Mouse (Mus musculus) cerebral cortex, adult 2 months (tissue): ENCODE data around the gene Syt3.

ENCODE experiments used
- WGBS: fragments of 180-500 bp; shearing (Covaris S2); methylation state at CpG from one replicate; pipeline ENCODE4 v1.1.7; 2018; 5-methylcytosine and 5-hydroxymethylcytosine counted together

Syt3 gene

GRCm38 (mm10) chr7:44383980-44384715, at the start of gene Syt3:
Syt3 (plus strand) TSS chr7:44384102.
- under 1% methylated on average over 30 of the region's 33 CpGs for WGBS

GRCm38 (mm10) chr7:44334139-44334538, 49.8 kb upstream of the Syt3 start:
- WGBS: 41% methylated on average over 14 of the region's 14 CpGs

DNA sequence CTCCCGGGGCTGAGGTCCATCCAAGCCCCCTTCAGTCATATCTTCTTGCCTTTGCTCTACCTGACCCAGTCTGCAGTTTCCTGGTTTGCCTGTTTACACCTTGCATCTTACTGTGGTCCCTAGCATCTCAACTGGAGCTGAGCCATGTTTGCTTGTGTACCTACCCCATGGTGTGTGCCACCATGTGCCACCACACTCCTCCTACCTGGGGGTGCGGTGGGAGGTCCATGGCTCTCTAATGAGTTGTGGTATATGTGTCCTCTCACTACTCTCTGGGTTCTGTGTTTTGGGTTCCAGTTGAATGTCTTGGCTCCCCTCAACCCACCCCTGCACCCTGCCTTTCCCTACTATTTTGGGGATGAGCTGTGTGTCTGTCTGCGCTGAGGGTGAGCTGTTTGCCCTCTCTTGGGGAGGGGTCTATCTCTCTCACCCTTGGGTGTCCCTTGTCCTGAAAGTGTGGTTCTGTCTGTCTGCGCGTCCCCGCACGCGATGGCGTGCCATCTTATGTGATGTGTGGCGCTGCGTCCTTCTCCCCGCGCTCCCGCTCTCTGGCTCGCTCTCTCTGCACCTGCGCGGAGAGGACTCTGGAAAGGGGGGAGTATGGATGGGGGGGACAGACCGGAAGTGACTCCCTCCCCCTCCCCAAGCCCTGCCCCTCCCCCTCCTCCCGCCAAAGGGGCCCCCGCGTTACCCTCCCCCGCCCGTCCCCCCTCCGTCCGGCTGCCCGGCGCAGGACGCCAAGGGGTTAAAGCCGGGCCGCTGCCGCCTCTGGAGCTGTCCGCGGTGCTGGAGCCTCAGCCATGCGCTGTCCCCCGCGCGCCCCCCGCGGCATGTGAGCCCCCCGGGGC, 48.6 kb upstream of the Syt3 start:
- WGBS: 3% methylated on average over 34 of the region's 40 CpGs

- 1% methylated on average over 49 of the region's 54 CpGs for WGBS
Observed at GRCm38 (mm10) chr7:44336046-44337021, 47.6 kb upstream of the Syt3 start.

DNA sequence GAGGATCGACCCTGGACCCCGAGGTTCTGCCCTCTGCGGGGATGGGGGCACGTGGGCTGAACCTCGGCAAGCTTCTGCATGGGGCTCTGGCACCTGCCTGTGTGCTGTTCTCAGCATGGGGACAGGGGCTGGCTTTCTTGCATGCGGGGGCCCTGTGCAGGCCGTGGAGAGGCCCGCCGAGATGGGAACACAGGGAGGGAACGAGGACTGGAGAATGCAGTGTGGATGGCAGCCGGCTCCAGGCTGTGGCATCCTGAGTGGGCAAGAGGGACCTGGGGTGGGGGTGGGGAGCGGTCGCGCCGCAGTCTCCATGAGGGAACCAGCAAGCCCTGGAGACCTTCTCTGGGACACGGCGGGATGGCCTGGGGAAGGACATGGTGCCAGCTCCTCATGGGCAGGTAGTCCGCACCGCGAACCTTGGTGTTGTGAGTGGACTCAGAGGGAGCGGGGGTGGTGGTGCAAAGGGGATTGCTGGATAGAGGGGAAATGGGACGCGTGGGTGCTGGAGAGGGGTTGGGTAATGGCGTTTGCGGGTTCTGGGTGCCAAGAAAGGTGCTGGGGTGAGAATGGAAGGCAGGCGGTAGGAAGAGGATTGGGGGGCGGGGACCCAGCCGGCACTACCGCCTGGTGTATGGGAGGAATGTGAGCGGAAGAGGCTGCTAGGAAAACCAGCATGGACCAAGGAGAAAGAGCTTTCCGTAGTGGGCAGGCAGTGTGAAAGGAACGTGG, 46.6 kb upstream of the Syt3 start:
- 3% methylated on average over 32 of the region's 32 CpGs for WGBS

GRCm38 (mm10) chr7:44340226-44340625, 43.7 kb upstream of the Syt3 start:
- 44% methylated on average over 6 of the region's 6 CpGs for WGBS

- 70% methylated on average over 10 of the region's 10 CpGs for WGBS
Observed at GRCm38 (mm10) chr7:44341119-44341518, 42.8 kb upstream of the Syt3 start.

DNA sequence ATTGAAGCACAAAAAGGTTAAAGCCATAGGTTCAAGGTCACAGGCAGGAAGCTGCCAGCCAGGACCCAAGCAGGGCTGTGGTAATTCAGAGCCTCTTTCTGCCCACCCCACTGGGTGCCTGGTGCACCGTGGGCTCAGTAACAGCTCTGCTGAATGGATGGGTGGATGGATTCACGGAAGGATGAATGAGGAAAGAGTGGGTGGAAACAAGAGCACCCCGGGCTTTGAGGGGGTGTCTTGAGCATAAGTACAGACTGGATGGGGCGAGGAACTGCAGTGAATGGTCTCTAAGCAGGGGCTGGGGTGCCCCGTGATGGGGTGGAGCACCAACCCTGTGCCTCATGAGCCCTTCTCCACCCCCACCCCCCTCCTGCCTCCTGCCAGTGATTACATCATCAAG, 42.2 kb upstream of the Syt3 start:
- 41% methylated on average over 5 of the region's 5 CpGs for WGBS

DNA sequence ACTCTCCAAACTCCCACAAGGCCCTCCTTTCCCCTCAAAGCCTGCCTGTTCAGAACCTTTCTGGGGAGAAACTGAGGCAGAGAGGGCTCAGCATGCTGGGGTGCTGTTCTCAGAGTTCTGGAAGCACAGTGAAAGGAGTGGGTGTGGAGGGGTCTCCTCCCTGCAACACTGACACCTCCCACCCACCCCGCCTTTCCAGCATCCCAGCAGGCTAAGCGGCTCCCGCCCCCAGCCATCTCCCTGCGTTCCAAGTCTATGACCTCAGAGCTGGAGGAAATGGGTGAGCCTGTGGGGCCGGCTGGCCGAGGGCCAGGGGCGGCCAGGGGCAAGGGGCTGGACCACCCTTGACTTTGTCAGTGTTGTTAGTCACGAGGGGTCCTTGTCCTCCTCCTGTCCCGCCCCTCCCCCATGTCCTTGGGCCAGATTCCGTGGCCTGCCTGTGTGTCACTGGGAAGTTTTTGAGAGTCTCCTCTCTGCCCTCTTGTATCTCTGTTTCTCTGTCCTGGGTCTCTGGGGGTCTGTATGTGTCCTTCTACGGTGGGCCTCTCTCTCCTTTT, 40.4 kb upstream of the Syt3 start:
- 24% methylated on average over 11 of the region's 11 CpGs for WGBS

- WGBS: 53% methylated on average over 12 of the region's 12 CpGs
Observed at GRCm38 (mm10) chr7:44344622-44345021, 39.3 kb upstream of the Syt3 start.

GRCm38 (mm10) chr7:44349043-44349442, 34.9 kb upstream of the Syt3 start:
- 23% methylated on average over 3 of the region's 3 CpGs for WGBS

- 8% methylated on average over 25 of the region's 25 CpGs for WGBS
Observed at GRCm38 (mm10) chr7:44350957-44351711, 32.8 kb upstream of the Syt3 start.

- WGBS: 13% methylated on average over 71 of the region's 71 CpGs
Observed at GRCm38 (mm10) chr7:44351881-44352749, 31.8 kb upstream of the Syt3 start.

GRCm38 (mm10) chr7:44352750-44353600, 30.9 kb upstream of the Syt3 start:
- 13% methylated on average over 70 of the region's 71 CpGs for WGBS

- 14% methylated on average over 35 of the region's 35 CpGs for WGBS
Observed at GRCm38 (mm10) chr7:44353601-44354340, 30.1 kb upstream of the Syt3 start.

DNA sequence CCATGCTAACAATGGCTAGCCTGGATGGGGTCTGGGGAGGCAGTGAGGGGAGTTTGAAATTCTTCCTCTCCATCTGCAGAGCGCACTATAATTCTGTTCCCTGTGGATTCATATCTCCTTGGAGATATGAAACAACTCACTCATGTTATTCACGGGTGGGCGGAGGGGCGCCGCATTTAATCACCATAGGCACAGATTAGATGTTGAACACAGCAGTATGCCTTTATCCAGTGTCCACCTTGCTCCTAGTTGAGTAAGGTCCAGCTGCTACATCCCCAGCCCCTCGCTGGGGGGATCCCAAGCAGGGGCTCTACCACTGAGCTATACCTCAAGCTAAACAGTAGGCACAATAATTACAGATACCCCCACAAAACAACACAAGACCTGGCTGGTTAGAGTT, 28.5 kb upstream of the Syt3 start:
- 44% methylated on average over 6 of the region's 6 CpGs for WGBS
